Mouse (Mus musculus): ENCODE results near the gene Pde6g. TPM values are rescaled to one million over a fixed set of nuclear protein-coding genes. Genes with fewer than 3 reads are reported as not detected.
A peak's percentile ranks its signal among the peaks of the same experiment; 100 is the strongest.

Pde6g gene
- 0.29 and 0.34 TPM in 2 replicates for polyA plus RNA-seq (2015; fragmentation: Nextera tagmentation; extraction: Ambion mirVana)

- peaks cover 10% of the 10 kb centered on the region for H3K4me1 ChIP-seq (replicated peaks)
- H3K27me3 ChIP-seq: no peaks in the 10 kb centered on the region
- H3K4me2 ChIP-seq: no peak within 1 kb of the TSS
- H3K36me3 ChIP-seq: no peaks in the 10 kb centered on the region
- no peaks in the 10 kb centered on the region for H3K9me3 ChIP-seq
- 91% methylated on average over 4 of the region's 4 CpGs for WGBS
- H3K9ac ChIP-seq: no peak within 1 kb of the TSS
- no peak for ATAC-seq (ENCODE audit: low read depth)
- H3K27ac ChIP-seq (replicated peaks): no peak within 1 kb of the TSS
- H3K4me3 ChIP-seq: no peak within 1 kb of the TSS
Measured at GRCm38 (mm10) chr11:120453306-120453705, at the start of gene Pde6g. Gene Pde6g (minus strand): TSS chr11:120453500.

GRCm38 (mm10) chr11:120501701-120502100 is 48.4 kb upstream of the Pde6g start:
- Histone ChIP-seq H3K9ac (no peak overlapping the region), H3K36me3 (peaks cover 22% of the 10 kb centered on the region), H3K9me3 (no peaks in the 10 kb centered on the region), H3K4me2 (no peak overlapping the region), H3K4me3 (no peak overlapping the region), H3K4me1 (replicated peaks) (no peaks in the 10 kb centered on the region), H3K27me3 (no peaks in the 10 kb centered on the region), H3K27ac (replicated peaks) (no peak overlapping the region)
- 89% methylated on average over 4 of the region's 4 CpGs for WGBS
- no peak for ATAC-seq (ENCODE audit: low read depth)

GRCm38 (mm10) chr11:120501018-120501417 is 47.7 kb upstream of the Pde6g start:
- Histone ChIP-seq H3K27ac (replicated peaks) (no peak overlapping the region), H3K9me3 (no peaks in the 10 kb centered on the region), H3K36me3 (peaks cover 29% of the 10 kb centered on the region), H3K4me1 (replicated peaks) (no peaks in the 10 kb centered on the region), H3K4me3 (no peak overlapping the region), H3K9ac (no peak overlapping the region), H3K27me3 (no peaks in the 10 kb centered on the region), H3K4me2 (no peak overlapping the region)
- ATAC-seq (ENCODE audit: low read depth): no peak
- WGBS: 65% methylated on average over 6 of the region's 6 CpGs

- WGBS: 32% methylated on average over 3 of the region's 3 CpGs
- Histone ChIP-seq H3K27me3 (no peaks in the 10 kb centered on the region), H3K27ac (replicated peaks) (no peak overlapping the region), H3K4me3 (no peak overlapping the region), H3K36me3 (peaks cover 35% of the 10 kb centered on the region), H3K4me2 (no peak overlapping the region), H3K9me3 (no peaks in the 10 kb centered on the region), H3K9ac (no peak overlapping the region), H3K4me1 (replicated peaks) (no peaks in the 10 kb centered on the region)
- ATAC-seq (ENCODE audit: low read depth): no peak
Measured at GRCm38 (mm10) chr11:120500357-120500756, 47.1 kb upstream of the Pde6g start.

GRCm38 (mm10) chr11:120499894-120500293 is 46.6 kb upstream of the Pde6g start:
- Histone ChIP-seq H3K27ac (replicated peaks) (no peak overlapping the region), H3K27me3 (no peaks in the 10 kb centered on the region), H3K4me1 (replicated peaks) (no peaks in the 10 kb centered on the region), H3K36me3 (peaks cover 40% of the 10 kb centered on the region), H3K9ac (no peak overlapping the region), H3K4me3 (no peak overlapping the region), H3K9me3 (no peaks in the 10 kb centered on the region), H3K4me2 (no peak overlapping the region)
- ATAC-seq (ENCODE audit: low read depth): no peak
- 84% methylated on average over 6 of the region's 6 CpGs for WGBS

- no peaks in the 10 kb centered on the region for H3K9me3 ChIP-seq
- H3K36me3 ChIP-seq: peaks cover 47% of the 10 kb centered on the region
- H3K4me3 ChIP-seq: no peak overlapping the region
- ATAC-seq (ENCODE audit: low read depth): no peak
- no peak overlapping the region for H3K4me2 ChIP-seq
- H3K27ac ChIP-seq (replicated peaks): no peak overlapping the region
- H3K9ac ChIP-seq: no peak overlapping the region
- H3K4me1 ChIP-seq (replicated peaks): peaks cover 1% of the 10 kb centered on the region
- WGBS: 92% methylated on average over 5 of the region's 5 CpGs
- no peaks in the 10 kb centered on the region for H3K27me3 ChIP-seq
Measured at GRCm38 (mm10) chr11:120498891-120499290, 45.6 kb upstream of the Pde6g start.

GRCm38 (mm10) chr11:120498226-120498625 is 44.9 kb upstream of the Pde6g start:
- Histone ChIP-seq H3K4me3 (no peak overlapping the region), H3K9me3 (no peaks in the 10 kb centered on the region), H3K36me3 (peaks cover 47% of the 10 kb centered on the region), H3K9ac (no peak overlapping the region), H3K27me3 (no peaks in the 10 kb centered on the region), H3K27ac (replicated peaks) (no peak overlapping the region), H3K4me1 (replicated peaks) (peaks cover 8% of the 10 kb centered on the region), H3K4me2 (no peak overlapping the region)
- WGBS: 90% methylated on average over 12 of the region's 12 CpGs
- no peak for ATAC-seq (ENCODE audit: low read depth)

GRCm38 (mm10) chr11:120497436-120497835 is 44.1 kb upstream of the Pde6g start:
- no peak overlapping the region for H3K4me2 ChIP-seq
- no peak overlapping the region for H3K4me3 ChIP-seq
- H3K9me3 ChIP-seq: no peaks in the 10 kb centered on the region
- H3K36me3 ChIP-seq: peaks cover 47% of the 10 kb centered on the region
- H3K27me3 ChIP-seq: no peaks in the 10 kb centered on the region
- no peak for ATAC-seq (ENCODE audit: low read depth)
- H3K9ac ChIP-seq: no peak overlapping the region
- H3K4me1 ChIP-seq (replicated peaks): peaks cover 16% of the 10 kb centered on the region
- 94% methylated on average over 3 of the region's 3 CpGs for WGBS
- no peak overlapping the region for H3K27ac ChIP-seq (replicated peaks)

- Histone ChIP-seq H3K36me3 (peaks cover 47% of the 10 kb centered on the region), H3K9ac (peak overlapping the region; percentile 84; the same call in 1 of the 2 replicates)
- 84% methylated on average over 3 of the region's 3 CpGs for WGBS
Measured at GRCm38 (mm10) chr11:120493911-120494310, 40.6 kb upstream of the Pde6g start.

GRCm38 (mm10) chr11:120493351-120493750 is 40.1 kb upstream of the Pde6g start:
- Histone ChIP-seq H3K4me1 (replicated peaks) (peaks cover 39% of the 10 kb centered on the region), H3K4me3 (peak overlapping the region; percentile 88), H3K9ac (peak overlapping the region; percentile 84), H3K27me3 (no peaks in the 10 kb centered on the region), H3K27ac (replicated peaks) (peak overlapping the region; percentile 83), H3K4me2 (peak overlapping the region; percentile 87), H3K9me3 (no peaks in the 10 kb centered on the region), H3K36me3 (peaks cover 47% of the 10 kb centered on the region)
- no peak for ATAC-seq (ENCODE audit: low read depth)
- 59% methylated on average over 3 of the region's 3 CpGs for WGBS

More at GRCm38 (mm10) chr11:120493911-120494310, 40.6 kb upstream of the Pde6g start:
- Histone ChIP-seq H3K27me3 (no peaks in the 10 kb centered on the region), H3K4me3 (no peak overlapping the region), H3K9me3 (no peaks in the 10 kb centered on the region), H3K4me2 (peak overlapping the region; percentile 87), H3K27ac (replicated peaks) (no peak overlapping the region), H3K4me1 (replicated peaks) (peaks cover 39% of the 10 kb centered on the region)
- ATAC-seq (ENCODE audit: low read depth): no peak

- Histone ChIP-seq H3K27ac (replicated peaks) (peak overlapping the region; percentile 83), H3K27me3 (no peaks in the 10 kb centered on the region), H3K4me1 (replicated peaks) (peaks cover 39% of the 10 kb centered on the region), H3K4me2 (peak overlapping the region; percentile 87), H3K4me3 (peak overlapping the region; percentile 88), H3K36me3 (peaks cover 47% of the 10 kb centered on the region), H3K9ac (peak overlapping the region; percentile 84), H3K9me3 (no peaks in the 10 kb centered on the region)
- 28% methylated on average over 3 of the region's 3 CpGs for WGBS
- no peak for ATAC-seq (ENCODE audit: low read depth)
Measured at GRCm38 (mm10) chr11:120492878-120493203, 39.5 kb upstream of the Pde6g start.

- WGBS: under 1% methylated on average over 48 of the region's 48 CpGs
- Histone ChIP-seq H3K4me2 (peak overlapping the region; percentile 87), H3K36me3 (peaks cover 47% of the 10 kb centered on the region), H3K27me3 (no peaks in the 10 kb centered on the region), H3K4me1 (replicated peaks) (peaks cover 39% of the 10 kb centered on the region), H3K4me3 (peak overlapping the region; percentile 88), H3K9ac (peak overlapping the region; percentile 84), H3K9me3 (no peaks in the 10 kb centered on the region), H3K27ac (replicated peaks) (peak overlapping the region; percentile 83)
- ATAC-seq (ENCODE audit: low read depth): peak; percentile 55
Measured at GRCm38 (mm10) chr11:120492024-120492877, 39.0 kb upstream of the Pde6g start.
